ENCODE assay signal across 9 mouse cellular contexts in genomic region chr11:72050895-72051858, GRCm38 (mm10). TPM values are rescaled to one million over a fixed set of nuclear protein-coding genes. Genes with fewer than 3 reads are reported as not detected.
A peak's percentile ranks its signal among the peaks of the same experiment; 100 is the strongest.
DNase-seq lines count a peak whose midpoint lies in the region; ATAC-seq lines count a peak whose summit lies in the region.
"Had no signal": no experiment of that assay in that cellular context is flagged by ENCODE, and none has a peak within 500 bp of the region (broad histone marks: within the 10 kb centered on the region; RNA-seq: fewer than 3 reads in every experiment).

No protein-coding gene starts in this region.

- H3K9ac ChIP-seq in heart, embryonic 13.5 days, result peak overlapping the region; percentile 77
- H3K9ac ChIP-seq in midbrain, embryonic 14.5 days (replicated peaks; ENCODE audit: low read length), result peak overlapping the region; percentile 69

- H3K4me3 ChIP-seq in heart, embryonic 13.5 days, result peak overlapping the region; percentile 57
- H3K4me3 ChIP-seq in forebrain, embryonic 10.5 days, result peak overlapping the region; percentile 71
- peak overlapping the region; percentile 52 for H3K4me3 ChIP-seq in midbrain, embryonic 14.5 days (replicated peaks; ENCODE audit: low read depth, low read length)

- peaks cover 19% of the 10 kb centered on the region for H3K36me3 ChIP-seq in heart, embryonic 13.5 days
- H3K36me3 ChIP-seq in forebrain, embryonic 10.5 days (replicated peaks), result peaks cover 24% of the 10 kb centered on the region
- no peaks in the 10 kb centered on the region for H3K36me3 ChIP-seq in midbrain, embryonic 14.5 days (ENCODE audit: control insufficient read depth, insufficient read depth, low read length)

- H3K4me2 ChIP-seq in heart, embryonic 13.5 days, result peak overlapping the region; percentile 81
- peak overlapping the region; percentile 64 for H3K4me2 ChIP-seq in midbrain, embryonic 14.5 days (ENCODE audit: low read length)

- no peak overlapping the region for H3K27ac ChIP-seq in heart, embryonic 13.5 days (replicated peaks)
- H3K27ac ChIP-seq in forebrain, embryonic 10.5 days, result peak overlapping the region; percentile 81
- peak overlapping the region; percentile 79 for H3K27ac ChIP-seq in midbrain, embryonic 14.5 days (replicated peaks; ENCODE audit: low read depth, low read length)

- H3K9me3 ChIP-seq in heart, embryonic 13.5 days, result no peaks in the 10 kb centered on the region
- H3K9me3 ChIP-seq in forebrain, embryonic 10.5 days, result no peaks in the 10 kb centered on the region
- H3K9me3 ChIP-seq in midbrain, embryonic 14.5 days (ENCODE audit: control insufficient read depth, low read length), result no peaks in the 10 kb centered on the region

- DNase-seq in heart, adult 8-10 months (ENCODE audit: low spot score), result no peak
- DNase-seq in R1 (ENCODE audit: low read depth, low spot score), result peak; percentile 76
- DNase-seq in forebrain, embryonic 10.5 days (ENCODE audit: extremely low spot score, low spot score), result peak; percentile 57
- peak; percentile 63 to 74 for DNase-seq in kidney, postnatal 4 days
- DNase-seq in midbrain, embryonic 14.5 days, result peak; percentile 88
- DNase-seq in MN1 (ENCODE audit: low spot score), result no peak
- no peak for DNase-seq in lung, adult 18-20 months

- H3K4me1 ChIP-seq in heart, embryonic 13.5 days, result peaks cover 17% of the 10 kb centered on the region
- peaks cover 52% of the 10 kb centered on the region for H3K4me1 ChIP-seq in forebrain, embryonic 10.5 days
- H3K4me1 ChIP-seq in midbrain, embryonic 14.5 days (ENCODE audit: control insufficient read depth, insufficient read depth, low read length), result 0 out of 2 replicates have a peak, but pooled peaks cover 8% of the 10 kb centered on the region

- WGBS in heart, embryonic 13.5 days, result 2% methylated on average over 45 of the region's 45 CpGs
- WGBS in forebrain, embryonic 10.5 days, result 2% methylated on average over 45 of the region's 45 CpGs
- 1% methylated on average over 45 of the region's 45 CpGs for WGBS in midbrain, embryonic 14.5 days

- H3K27me3 ChIP-seq in heart, embryonic 13.5 days (replicated peaks), result peaks cover 49% of the 10 kb centered on the region
- H3K27me3 ChIP-seq in forebrain, embryonic 10.5 days (ENCODE audit: poor library complexity, severe bottlenecking), result peaks cover 60% of the 10 kb centered on the region
- peaks cover 6% of the 10 kb centered on the region for H3K27me3 ChIP-seq in midbrain, embryonic 14.5 days (ENCODE audit: control insufficient read depth, insufficient read depth, low read length)

- peak; percentile 27; the same call in 1 of the 2 replicates for ATAC-seq in heart, embryonic 13.5 days (ENCODE audit: extremely low read depth, insufficient number of reproducible peaks, low FRiP score, low TSS enrichment)
- peak; percentile 71 for ATAC-seq in midbrain, embryonic 14.5 days (ENCODE audit: low FRiP score, low TSS enrichment)

RNA-seq across cellular contexts. Expression of gene Pimreg, which starts 9.3 kb away (rescaled TPM):
- polyA plus RNA-seq in heart, embryonic 13.5 days (2015; fragmentation: Nextera tagmentation; extraction: Ambion mirVana), result 84.8 and 87.5 TPM in 2 replicates
- 1 to 10 TPM in 1 of 4 experiments, under 1 TPM in 2, not detected in 1; 0.41 to 1.4 (median 0.65) TPM for total RNA-seq in heart, adult 8-10 months (2022)
- 265 and 279 TPM in 2 replicates for polyA plus RNA-seq in forebrain, embryonic 10.5 days (2016; fragmentation: Nextera tagmentation; extraction: Ambion mirVana)
- 26.5 and 39.3 TPM in 2 replicates for polyA plus RNA-seq in midbrain, embryonic 14.5 days (2014; fragmentation: Nextera tagmentation; extraction: Ambion mirVana)

RNA-seq across cellular contexts. Expression of gene Aipl1, which starts 13.9 kb away (rescaled TPM):
- polyA plus RNA-seq in heart, embryonic 13.5 days (2015; fragmentation: Nextera tagmentation; extraction: Ambion mirVana), result 0.57 and 0.98 TPM in 2 replicates
- under 1 TPM in 1 of 4 experiments, not detected in 3; 0.13 TPM for total RNA-seq in heart, adult 8-10 months (2022)
- 0.64 and 0.66 TPM in 2 replicates for polyA plus RNA-seq in forebrain, embryonic 10.5 days (2016; fragmentation: Nextera tagmentation; extraction: Ambion mirVana)
- polyA plus RNA-seq in midbrain, embryonic 14.5 days (2014; fragmentation: Nextera tagmentation; extraction: Ambion mirVana), result 0.23 and 0.29 TPM in 2 replicates
- total RNA-seq: layer of hippocampus, postnatal 25 days had no signal

Comparison
In these comparisons a context has a peak if more than half of its experiments do, and no peak if none do; other contexts are left out.
1. DNase-seq: peak in R1 (single experiment), forebrain, embryonic 10.5 days (single experiment), kidney, postnatal 4 days (2 of 2) and midbrain, embryonic 14.5 days (single experiment); none in heart, adult 8-10 months (single experiment), MN1 (single experiment) and lung, adult 18-20 months (0 of 2).
2. Peak in every context shown above with its lines, with median percentiles within 50 percentile points of each other: H3K4me3 ChIP-seq.